Mouse (Mus musculus) embryonic facial prominence, embryonic 10.5 days (tissue): ENCODE measurements around the gene Csn2. TPM values are rescaled to one million over a fixed set of nuclear protein-coding genes. Genes with fewer than 3 reads are reported as not detected.

ENCODE experiments used
- DNase-seq: peaks from one replicate; pipeline ENCODE4 v3.0.0-alpha.2; 2017; ENCODE audit warnings: low spot score
- H3K27ac ChIP-seq: fragments of 300-500 bp; sonication (generic); replicated peaks from 2 replicates; pipeline ENCODE4 v1.5.1; 2016; ENCODE audit warnings: mild to moderate bottlenecking
- H3K27me3 ChIP-seq: fragments of 300-500 bp; sonication (generic); replicated peaks from 2 replicates; pipeline ENCODE4 v1.6.1; 2016; ENCODE audit warnings: low read depth, mild to moderate bottlenecking; ENCODE audit not compliant: poor library complexity, severe bottlenecking
- H3K36me3 ChIP-seq: fragments of 300-500 bp; sonication (generic); replicated peaks from 2 replicates; pipeline ENCODE4 v1.6.1; 2016; ENCODE audit warnings: mild to moderate bottlenecking, moderate library complexity
- H3K4me1 ChIP-seq: fragments of 300-500 bp; sonication (generic); 2 replicates; pipeline ENCODE4 v1.6.1; 2016
- H3K4me3 ChIP-seq: fragments of 300-500 bp; sonication (generic); 2 replicates; pipeline ENCODE4 v1.5.1; 2016; ENCODE audit warnings: mild to moderate bottlenecking, moderate library complexity
- H3K9me3 ChIP-seq: fragments of 300-500 bp; sonication (generic); 2 replicates; pipeline ENCODE4 v1.6.1; 2016; ENCODE audit warnings: mild to moderate bottlenecking
- WGBS: fragments of 180-500 bp; shearing (Covaris S2); methylation state at CpG from one replicate; pipeline ENCODE4 v1.1.7; 2016; 5-methylcytosine and 5-hydroxymethylcytosine counted together
- polyA plus RNA-seq: library from polyadenylated mRNA; unstranded; fragments of >200 nt; fragmentation: Nextera tagmentation; extraction: Ambion mirVana; gene quantifications from 2 replicates; pipeline ENCODE4 v1.2.1, GENCODE M21; 2016

Csn2 gene
- polyA plus RNA-seq = not detected in 2 replicates

DNA sequence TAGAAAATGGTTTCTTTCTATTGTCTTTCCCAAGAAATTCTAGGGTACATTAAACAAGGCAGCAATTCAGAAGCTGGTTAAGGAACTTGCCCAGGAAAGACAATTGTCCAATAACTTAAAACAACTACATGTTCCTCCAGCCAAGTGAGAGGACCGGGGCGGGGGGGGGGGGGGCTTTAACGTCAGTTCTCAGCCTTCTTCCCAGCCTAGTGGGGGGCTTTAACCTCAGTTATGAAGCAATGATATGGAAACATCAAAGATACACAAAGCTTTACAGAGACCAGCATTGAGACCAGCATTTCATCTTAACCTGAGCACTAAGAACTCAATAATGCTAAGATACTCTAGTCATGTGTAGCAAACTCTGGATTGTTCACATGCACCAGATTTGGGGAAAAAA is at the start of gene Csn2:
TSS of gene Csn2 (minus strand) at position 101 of the 400 bp plus-strand sequence.
- no peaks in the 10 kb centered on the region for H3K27me3 ChIP-seq
- H3K27ac ChIP-seq = no peak within 1 kb of the TSS
- WGBS = 67% methylated on average over 3 of the region's 3 CpGs
- no peak within 1 kb of the TSS for H3K4me3 ChIP-seq
- H3K4me1 ChIP-seq = no peaks in the 10 kb centered on the region
- H3K36me3 ChIP-seq = no peaks in the 10 kb centered on the region
- no peaks in the 10 kb centered on the region for H3K9me3 ChIP-seq
- no peak for DNase-seq

DNA sequence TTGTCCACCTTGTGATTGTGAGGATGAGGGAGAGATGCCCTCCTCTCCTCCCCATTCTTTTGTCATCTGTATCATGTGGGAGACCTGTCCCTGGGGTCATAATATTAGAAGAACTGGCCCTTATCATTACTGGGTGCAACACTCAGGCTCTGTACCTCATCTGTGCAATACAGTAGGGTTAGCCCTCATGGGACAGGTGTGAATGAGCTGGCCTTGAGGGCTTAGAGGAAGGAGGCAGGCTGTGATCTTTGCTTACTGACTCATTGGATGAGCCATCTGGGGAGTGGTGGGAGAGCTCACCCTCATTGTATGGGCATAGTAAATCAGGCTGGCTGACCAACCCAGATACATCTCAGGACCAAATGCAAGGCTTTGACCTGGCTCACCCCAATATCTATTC is 35.4 kb upstream of the Csn2 start:
- H3K4me3 ChIP-seq = no peak overlapping the region
- no peaks in the 10 kb centered on the region for H3K4me1 ChIP-seq
- no peaks in the 10 kb centered on the region for H3K9me3 ChIP-seq
- no peak overlapping the region for H3K27ac ChIP-seq
- H3K36me3 ChIP-seq = no peaks in the 10 kb centered on the region
- no peak for DNase-seq
- no peaks in the 10 kb centered on the region for H3K27me3 ChIP-seq

DNA sequence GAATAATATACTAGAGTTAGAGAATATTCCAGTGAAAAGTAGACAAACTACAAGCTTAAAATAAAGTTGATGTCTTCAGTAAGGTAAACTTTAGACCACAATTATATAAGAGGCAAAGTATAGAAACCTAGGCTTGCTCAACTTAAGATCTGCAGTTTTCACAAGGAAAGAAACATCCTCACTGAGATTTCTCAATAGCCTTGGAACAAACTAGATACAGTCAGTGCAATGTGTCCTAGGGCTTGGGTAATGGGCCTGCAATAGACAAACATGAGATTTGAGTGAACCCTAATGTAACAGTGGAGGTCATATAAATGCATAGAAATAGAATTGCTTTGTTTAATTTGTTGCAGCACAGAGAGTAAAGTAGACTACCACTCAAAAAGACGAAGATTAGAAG is 6.5 kb upstream of the Csn2 start:
- no peaks in the 10 kb centered on the region for H3K36me3 ChIP-seq
- WGBS = 75% methylated on average over 1 of the region's 1 CpGs

DNA sequence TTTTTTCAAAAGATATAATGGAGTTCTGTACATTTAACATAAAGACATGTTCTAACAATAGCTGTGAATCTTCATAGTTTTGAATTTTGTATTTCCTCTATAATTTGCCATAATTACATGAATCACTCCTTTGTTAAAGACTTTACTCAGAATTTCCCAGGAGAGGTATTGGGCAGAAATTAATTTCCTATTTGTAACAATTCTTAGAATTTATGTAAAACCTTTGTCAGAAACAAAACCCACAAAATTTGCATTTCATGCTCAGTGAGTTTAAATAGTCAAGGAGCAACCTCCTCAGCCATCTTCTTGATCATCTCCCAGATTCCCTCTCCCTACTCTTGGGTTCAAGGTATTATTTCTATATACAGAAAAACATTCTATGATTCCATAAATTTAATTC is 33.5 kb downstream of the Csn2 start, which contains the start of gene Csn1s1:
TSS of gene Csn1s1 (plus strand) at position 301 of the 400 bp plus-strand sequence.
- no peaks in the 10 kb centered on the region for H3K36me3 ChIP-seq
- no peaks in the 10 kb centered on the region; the same call in 1 of the 2 replicates for H3K4me1 ChIP-seq
- H3K4me3 ChIP-seq = no peak within 1 kb of the TSS
- no peaks in the 10 kb centered on the region for H3K27me3 ChIP-seq
- H3K27ac ChIP-seq = no peak within 1 kb of the TSS
- no peaks in the 10 kb centered on the region for H3K9me3 ChIP-seq
- DNase-seq = no peak

More for the DNA sequence above, 6.5 kb upstream of the Csn2 start:
- Histone ChIP-seq H3K4me3 (no peak overlapping the region), H3K27ac (no peak overlapping the region), H3K27me3 (no peaks in the 10 kb centered on the region), H3K9me3 (no peaks in the 10 kb centered on the region), H3K4me1 (no peaks in the 10 kb centered on the region)
- no peak for DNase-seq

DNA sequence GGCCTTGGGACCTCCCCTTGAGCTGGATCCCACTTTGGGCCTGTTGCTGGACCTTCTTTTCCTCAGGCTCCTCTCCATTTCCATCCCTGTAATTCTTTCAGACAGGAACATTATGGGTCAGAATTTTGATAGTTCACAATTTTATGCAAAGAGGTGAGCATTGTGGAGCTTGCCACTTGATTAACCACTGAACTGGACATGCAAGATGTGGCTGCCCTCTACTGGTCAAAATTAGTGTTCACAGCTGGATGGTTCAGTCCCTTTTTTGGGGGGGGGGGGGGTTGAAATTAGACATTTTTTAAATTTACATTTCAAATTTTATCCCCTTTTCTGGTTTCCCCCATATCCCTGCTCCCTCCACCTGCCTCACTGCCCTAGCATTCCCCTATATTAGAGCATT is 56.6 kb downstream of the Csn2 start:
- Histone ChIP-seq H3K27ac (no peak overlapping the region), H3K4me3 (no peak overlapping the region), H3K9me3 (no peaks in the 10 kb centered on the region), H3K36me3 (no peaks in the 10 kb centered on the region), H3K27me3 (no peaks in the 10 kb centered on the region), H3K4me1 (no peaks in the 10 kb centered on the region)
- DNase-seq = no peak

Other genes starting within 250 kb of the Csn2 start
- 0.10 TPM in 1 of 2 replicates, not detected in the other for gene Ugt2a2, start 217.4 kb downstream of the Csn2 start, polyA plus RNA-seq
- gene Gm43638, start 212.8 kb downstream of the Csn2 start, polyA plus RNA-seq = not detected in 2 replicates
- not detected in 2 replicates for gene Ugt2a1, start 208.8 kb downstream of the Csn2 start, polyA plus RNA-seq
- gene Sult1b1, start 161.4 kb downstream of the Csn2 start, polyA plus RNA-seq = 0.20 TPM in 1 of 2 replicates, not detected in the other
- gene Sult1d1, start 130.6 kb downstream of the Csn2 start, polyA plus RNA-seq = not detected in 2 replicates
- 0.28 and 1.1 TPM in 2 replicates for gene Sult1e1, start 108.0 kb downstream of the Csn2 start, polyA plus RNA-seq
- not detected in 2 replicates for gene Csn1s1, start 33.4 kb downstream of the Csn2 start, polyA plus RNA-seq
- not detected in 2 replicates for gene Csn1s2a, start 74.9 kb upstream of the Csn2 start, polyA plus RNA-seq
- gene Csn1s2b, start 108.5 kb upstream of the Csn2 start, polyA plus RNA-seq = not detected in 2 replicates
- not detected in 2 replicates for gene Prr27, start 126.1 kb upstream of the Csn2 start, polyA plus RNA-seq
- not detected in 2 replicates for gene Odam, start 185.4 kb upstream of the Csn2 start, polyA plus RNA-seq
- 3.0 and 3.1 TPM in 2 replicates for gene Csn3, start 225.9 kb upstream of the Csn2 start, polyA plus RNA-seq